Mouse (Mus musculus) midbrain, embryonic 12.5 days (tissue): ENCODE results near the gene A030005K14Rik. TPM values are rescaled to one million over a fixed set of nuclear protein-coding genes. Genes with fewer than 3 reads are reported as not detected.

ENCODE experiments used
- ATAC-seq: fragments of 200-750 bp; cut with Nextera tagmentation; 2 replicates; pipeline ENCODE4 v1.8.0; 2017; ENCODE audit warnings: low read depth, moderate TSS enrichment, moderate library complexity; ENCODE audit not compliant: low FRiP score
- H3K27ac ChIP-seq: fragments of 300-500 bp; sonication (generic); replicated peaks from 2 replicates; pipeline ENCODE4 v1.5.1; 2016; ENCODE audit warnings: mild to moderate bottlenecking
- H3K27me3 ChIP-seq: fragments of 300-500 bp; sonication (generic); 2 replicates; pipeline ENCODE4 v1.6.1; 2016; ENCODE audit warnings: mild to moderate bottlenecking
- H3K36me3 ChIP-seq: fragments of 300-500 bp; sonication (generic); 2 replicates; pipeline ENCODE4 v1.6.1; 2016
- H3K4me1 ChIP-seq: fragments of 300-500 bp; sonication (generic); 2 replicates; pipeline ENCODE4 v1.6.1; 2016
- H3K4me2 ChIP-seq: fragments of 300-500 bp; sonication (generic); replicated peaks from 2 replicates; pipeline ENCODE4 v1.6.1; 2016; ENCODE audit warnings: mild to moderate bottlenecking, moderate library complexity
- H3K4me3 ChIP-seq: fragments of 300-500 bp; sonication (generic); 2 replicates; pipeline ENCODE4 v1.5.1; 2016; ENCODE audit warnings: mild to moderate bottlenecking
- H3K9ac ChIP-seq: fragments of 300-500 bp; sonication (generic); replicated peaks from 2 replicates; pipeline ENCODE4 v1.6.1; 2016; ENCODE audit warnings: mild to moderate bottlenecking, moderate library complexity
- H3K9me3 ChIP-seq: fragments of 300-500 bp; sonication (generic); 2 replicates; pipeline ENCODE4 v1.6.1; 2016; ENCODE audit warnings: mild to moderate bottlenecking
- WGBS: fragments of 180-500 bp; shearing (Covaris S2); methylation state at CpG from one replicate; pipeline ENCODE4 v1.1.7; 2016; 5-methylcytosine and 5-hydroxymethylcytosine counted together
- polyA plus RNA-seq: library from polyadenylated mRNA; unstranded; fragments of >200 nt; fragmentation: Nextera tagmentation; extraction: Ambion mirVana; gene quantifications from 2 replicates; pipeline ENCODE4 v1.2.1, GENCODE M21; 2016

The A030005K14Rik gene
- polyA plus RNA-seq, 1 experiment from 2014 or later, result not detected

DNA sequence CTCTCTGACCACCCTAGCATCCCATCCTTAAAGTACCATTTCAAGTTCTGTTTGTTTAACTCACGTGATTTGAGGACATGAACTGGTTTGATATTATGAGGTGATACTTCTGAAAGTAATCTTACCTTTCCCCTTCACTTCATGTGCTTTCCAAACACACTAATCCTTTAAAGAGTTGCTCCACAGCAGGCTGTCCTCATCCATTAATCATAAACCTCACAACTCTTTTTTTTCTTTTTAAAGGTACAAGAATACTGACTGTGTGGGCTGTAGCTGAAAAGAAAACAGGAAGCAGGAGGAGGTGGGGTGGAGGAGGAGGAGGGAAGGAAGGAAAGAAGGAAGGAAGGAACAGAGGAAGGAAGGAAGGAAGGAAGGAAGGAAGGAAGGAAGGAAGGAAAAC lies 27.2 kb downstream of the A030005K14Rik start:
- Histone ChIP-seq H3K4me1 (no peaks in the 10 kb centered on the region), H3K4me2 (no peak overlapping the region), H3K9me3 (no peaks in the 10 kb centered on the region), H3K27me3 (no peaks in the 10 kb centered on the region), H3K4me3 (no peak overlapping the region), H3K36me3 (no peaks in the 10 kb centered on the region), H3K9ac (no peak overlapping the region), H3K27ac (no peak overlapping the region)
- WGBS, result 46% methylated on average over 1 of the region's 1 CpGs
- no peak for ATAC-seq

DNA sequence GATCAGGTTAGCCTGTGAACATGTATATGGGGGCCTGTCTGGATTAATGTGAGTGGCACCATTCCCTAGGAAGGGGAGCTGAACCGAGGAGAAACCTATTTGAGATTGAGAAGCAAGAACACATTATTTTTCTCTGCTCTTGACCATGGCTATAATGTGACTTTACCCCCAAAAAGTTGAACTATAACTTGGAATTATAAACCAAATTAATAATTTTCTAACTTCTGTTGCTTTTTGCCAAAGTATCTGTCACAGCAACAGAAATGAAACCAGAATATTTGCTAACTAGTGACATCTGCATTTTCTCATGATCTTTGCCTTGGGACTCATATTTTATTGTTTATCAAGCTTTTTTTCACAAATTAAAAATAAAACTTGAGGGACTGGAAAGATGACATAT lies 42.6 kb downstream of the A030005K14Rik start:
- no peak overlapping the region for H3K4me3 ChIP-seq
- no peak overlapping the region for H3K4me2 ChIP-seq
- no peak overlapping the region for H3K9ac ChIP-seq
- H3K9me3 ChIP-seq, result no peaks in the 10 kb centered on the region
- H3K4me1 ChIP-seq, result no peaks in the 10 kb centered on the region
- H3K27me3 ChIP-seq, result no peaks in the 10 kb centered on the region
- H3K27ac ChIP-seq, result no peak overlapping the region
- no peaks in the 10 kb centered on the region for H3K36me3 ChIP-seq
- ATAC-seq, result no peak
- 67% methylated on average over 1 of the region's 1 CpGs for WGBS

- Histone ChIP-seq H3K27me3 (no peaks in the 10 kb centered on the region), H3K4me3 (no peak overlapping the region), H3K9ac (no peak overlapping the region), H3K27ac (no peak overlapping the region), H3K4me1 (no peaks in the 10 kb centered on the region), H3K4me2 (no peak overlapping the region), H3K36me3 (no peaks in the 10 kb centered on the region), H3K9me3 (no peaks in the 10 kb centered on the region)
- WGBS, result 83% methylated on average over 10 of the region's 10 CpGs
- ATAC-seq, result no peak
Observed at GRCm38 (mm10) chr1:83015329-83015879, 43.8 kb downstream of the A030005K14Rik start.

DNA sequence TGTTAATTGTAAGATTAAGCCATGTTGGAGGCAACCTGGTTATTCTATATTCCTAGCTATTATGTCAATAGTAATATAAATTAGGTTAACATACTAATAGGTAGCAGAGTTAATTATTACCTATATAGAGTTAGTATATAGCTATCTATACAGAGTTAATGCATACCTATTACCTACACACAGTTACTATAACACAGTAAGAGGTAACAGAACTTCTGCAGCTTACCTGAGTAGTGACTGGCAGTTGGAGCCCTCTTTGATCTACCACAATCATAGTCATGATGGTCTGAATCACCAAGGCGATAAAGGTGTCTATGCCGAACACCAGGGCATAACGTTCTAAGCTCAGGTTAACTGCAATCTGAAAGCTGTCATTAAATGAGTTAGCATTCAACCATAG lies 44.7 kb downstream of the A030005K14Rik start:
- WGBS, result 95% methylated on average over 3 of the region's 3 CpGs

More for the DNA sequence above, 44.7 kb downstream of the A030005K14Rik start:
- Histone ChIP-seq H3K9me3 (no peaks in the 10 kb centered on the region), H3K4me3 (no peak overlapping the region), H3K36me3 (no peaks in the 10 kb centered on the region), H3K4me2 (no peak overlapping the region), H3K27ac (no peak overlapping the region), H3K4me1 (no peaks in the 10 kb centered on the region), H3K27me3 (no peaks in the 10 kb centered on the region), H3K9ac (no peak overlapping the region)
- no peak for ATAC-seq

Other genes starting within 250 kb of the A030005K14Rik start
- 40.7 and 45.3 TPM in 2 replicates for gene Agfg1, start 219.9 kb downstream of the A030005K14Rik start, polyA plus RNA-seq
- not detected in 2 replicates for gene A030005L19Rik, start 146.1 kb downstream of the A030005K14Rik start, polyA plus RNA-seq
- not detected in 2 replicates for gene A030014E15Rik, start 134.5 kb downstream of the A030005K14Rik start, polyA plus RNA-seq
- not detected in 2 replicates for gene Gm6217, start 128.0 kb downstream of the A030005K14Rik start, polyA plus RNA-seq
- not detected in 2 replicates for gene A030003K21Rik, start 116.0 kb downstream of the A030005K14Rik start, polyA plus RNA-seq
- not detected in 2 replicates for gene Gm7544, start 103.4 kb downstream of the A030005K14Rik start, polyA plus RNA-seq
- gene Gm47955, start 99.1 kb downstream of the A030005K14Rik start, polyA plus RNA-seq, result not detected in 2 replicates
- not detected in 2 replicates for gene Gm47959, start 58.8 kb downstream of the A030005K14Rik start, polyA plus RNA-seq
- 0.29 and 0.51 TPM in 2 replicates for gene Slc19a3, start 20.9 kb downstream of the A030005K14Rik start, polyA plus RNA-seq
- not detected in 2 replicates for gene Krtap28-10, start 16.9 kb downstream of the A030005K14Rik start, polyA plus RNA-seq
- not detected in 2 replicates for gene Gm47969, start 14.4 kb downstream of the A030005K14Rik start, polyA plus RNA-seq
- gene Krtap28-13, start 1.6 kb upstream of the A030005K14Rik start, polyA plus RNA-seq, result not detected in 2 replicates
- gene Ccl20, start 57.4 kb upstream of the A030005K14Rik start, polyA plus RNA-seq, result not detected in 2 replicates
- gene Daw1, start 100.4 kb upstream of the A030005K14Rik start, polyA plus RNA-seq, result 0.63 TPM in 1 of 2 replicates, not detected in the other